Comparison of ENCODE assay signal across 8 mouse cellular contexts in genomic region chr9:31331906-31332305, GRCm38 (mm10). TPM values are rescaled to one million over a fixed set of nuclear protein-coding genes. Genes with fewer than 3 reads are reported as not detected.
DNase-seq lines count a peak whose midpoint lies in the region; ATAC-seq lines count a peak whose summit lies in the region.
"Had no signal": no experiment of that assay in that cellular context is flagged by ENCODE, and none has a peak within 500 bp of the region (broad histone marks: within the 10 kb centered on the region; RNA-seq: fewer than 3 reads in every experiment).

No protein-coding gene starts in this region.

- H3K27me3 ChIP-seq in kidney, embryonic 14.5 days (ENCODE audit: control insufficient read depth, insufficient read depth, low read length) = no peaks in the 10 kb centered on the region
- H3K27me3 ChIP-seq: stomach, embryonic 15.5 days had no signal

- peaks cover 8% of the 10 kb centered on the region; the same call in 1 of the 2 replicates for H3K36me3 ChIP-seq in kidney, embryonic 14.5 days (ENCODE audit: control insufficient read depth, insufficient read depth, low read length)
- H3K36me3 ChIP-seq: stomach, embryonic 15.5 days had no signal

- H3K9ac ChIP-seq in kidney, embryonic 14.5 days (ENCODE audit: low read depth, low read length) = no peak overlapping the region
- H3K9ac ChIP-seq: stomach, embryonic 15.5 days had no signal

- no peak for ATAC-seq in kidney, embryonic 14.5 days (ENCODE audit: low FRiP score, low TSS enrichment)

- no peaks in the 10 kb centered on the region for H3K9me3 ChIP-seq in kidney, embryonic 14.5 days (ENCODE audit: control insufficient read depth, low read length)
- H3K9me3 ChIP-seq: stomach, embryonic 15.5 days had no signal

- H3K4me3 ChIP-seq in kidney, embryonic 14.5 days (ENCODE audit: low read length) = no peak overlapping the region
- H3K4me3 ChIP-seq: stomach, embryonic 15.5 days had no signal

- WGBS in kidney, embryonic 14.5 days = 66% methylated on average over 3 of the region's 3 CpGs

- no peak overlapping the region for H3K27ac ChIP-seq in kidney, embryonic 14.5 days (ENCODE audit: low read depth, low read length)
- H3K27ac ChIP-seq: stomach, embryonic 15.5 days had no signal

- H3K4me2 ChIP-seq in kidney, embryonic 14.5 days (replicated peaks; ENCODE audit: low read depth, low read length) = no peak overlapping the region
- H3K4me2 ChIP-seq: stomach, embryonic 15.5 days had no signal

- H3K4me1 ChIP-seq in kidney, embryonic 14.5 days (ENCODE audit: control insufficient read depth, insufficient read depth, low read length) = no peaks in the 10 kb centered on the region
- H3K4me1 ChIP-seq: stomach, embryonic 15.5 days had no signal

- DNase-seq in kidney, adult 9 months = peak; percentile 41
- DNase-seq in R1 (ENCODE audit: low read depth, low spot score) = peak; percentile 33
- peak; percentile 21 for DNase-seq in embryo, embryonic 9.5 days (ENCODE audit: extremely low spot score)
- DNase-seq in retina, embryonic 14.5 days (ENCODE audit: low spot score) = peak; percentile 66
- DNase-seq in left cerebral cortex, adult 11 months (ENCODE audit: low spot score) = no peak
- DNase-seq in c-Kit-positive CD71-positive TER-119-positive erythroid progenitor cells, embryonic 14.5 days (ENCODE audit: low spot score) = no peak

RNA-seq across cellular contexts. Expression of gene Prdm10, which starts 51.6 kb away (rescaled TPM):
- 5.1 and 7.7 TPM in 2 replicates for polyA plus RNA-seq in kidney, embryonic 14.5 days (2014; fragmentation: Nextera tagmentation; extraction: Ambion mirVana)

RNA-seq across cellular contexts. Expression of gene Nfrkb, which starts 54.1 kb away (rescaled TPM):
- 33.3 and 34.5 TPM in 2 replicates for polyA plus RNA-seq in kidney, embryonic 14.5 days (2014; fragmentation: Nextera tagmentation; extraction: Ambion mirVana)

Comparison
In these comparisons a context has a peak if more than half of its experiments do, and no peak if none do; other contexts are left out.
1. DNase-seq: peak in kidney, adult 9 months (single experiment), R1 (single experiment), embryo, embryonic 9.5 days (single experiment) and retina, embryonic 14.5 days (single experiment); none in left cerebral cortex, adult 11 months (single experiment) and c-Kit-positive CD71-positive TER-119-positive erythroid progenitor cells, embryonic 14.5 days (single experiment).